Mouse (Mus musculus) thymus, adult 2 months (tissue): ENCODE data around the gene Dync2li1.

Source experiments
- CTCF ChIP-seq: fragments of 200-500 bp; IDR thresholded peaks from 2 replicates; pipeline ENCODE4 v1.5.1; 2012; ENCODE audit warnings: mild to moderate bottlenecking, control low read depth, low read length, moderate library complexity, borderline replicate concordance; ENCODE audit not compliant: control insufficient read depth, poor library complexity, insufficient read depth; ENCODE audit errors: extremely low read depth
- POLR2A ChIP-seq: fragments of 200-500 bp; IDR thresholded peaks from 2 replicates; pipeline ENCODE4 v1.6.1; 2012; ENCODE audit warnings: mild to moderate bottlenecking, low read length, control low read depth, moderate library complexity; ENCODE audit not compliant: control insufficient read depth, poor library complexity, insufficient read depth; ENCODE audit errors: extremely low read depth

DNA sequence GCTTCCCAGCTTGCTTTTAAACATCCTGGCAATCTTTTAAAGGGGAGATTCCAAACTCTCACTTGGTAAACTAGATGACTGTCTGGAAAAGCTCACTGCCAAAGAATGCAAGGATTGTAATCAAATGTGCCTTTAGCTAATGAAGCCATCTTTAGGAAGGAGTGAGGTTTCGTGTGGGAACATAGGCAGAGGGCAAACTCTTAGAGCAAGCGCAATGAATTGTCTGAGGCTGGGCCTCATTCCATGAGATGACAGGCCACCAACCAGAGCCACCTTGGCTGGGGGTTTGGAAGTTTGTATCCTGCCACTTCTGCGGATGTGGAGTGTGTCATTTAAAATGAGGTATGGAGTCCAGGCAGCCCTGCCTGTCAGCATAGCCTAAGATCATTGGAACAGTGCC lies 6.2 kb upstream of the Dync2li1 start:
- TF ChIP-seq CTCF (no peak), POLR2A (no peak)
